Comparison of ENCODE assay signal across 10 mouse cellular contexts in the genomic region with DNA sequence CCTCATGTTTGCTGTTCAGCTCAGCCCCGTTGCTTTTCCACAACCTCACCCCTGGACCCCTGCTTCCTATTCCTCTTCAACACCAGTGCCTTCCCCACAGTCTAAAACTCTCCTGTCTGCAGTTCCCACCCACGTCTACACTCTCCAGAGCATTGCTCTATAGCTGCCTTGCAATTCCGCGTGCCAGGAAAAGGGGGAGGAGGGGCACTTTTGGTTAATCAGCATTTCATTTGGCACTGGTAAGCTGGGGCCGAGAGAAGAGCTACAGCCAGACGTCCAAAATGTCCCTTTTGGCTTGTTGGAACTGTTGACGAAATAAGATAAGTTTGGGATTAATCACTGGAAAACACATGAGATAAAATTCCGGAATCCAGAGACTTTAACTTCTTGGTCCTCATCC.
DNase-seq lines count a peak whose midpoint lies in the region; ATAC-seq lines count a peak whose summit lies in the region.
"Had no signal": no experiment of that assay in that cellular context is flagged by ENCODE, and none has a peak within 500 bp of the region (broad histone marks: within the 10 kb centered on the region; RNA-seq: fewer than 3 reads in every experiment).

No protein-coding gene starts in this region.

- H3K4me2 ChIP-seq in heart, embryonic 15.5 days: no peak overlapping the region
- H3K4me2 ChIP-seq in midbrain, embryonic 16.5 days (ENCODE audit: low read length): no peak overlapping the region
- H3K4me2 ChIP-seq: liver, embryonic 13.5 days had no signal

- no peaks in the 10 kb centered on the region for H3K27me3 ChIP-seq in heart, embryonic 15.5 days
- no peaks in the 10 kb centered on the region for H3K27me3 ChIP-seq in midbrain, embryonic 16.5 days (ENCODE audit: control insufficient read depth, insufficient read depth, low read depth, low read length)
- H3K27me3 ChIP-seq: liver, embryonic 13.5 days had no signal

- no peak overlapping the region for H3K9ac ChIP-seq in heart, embryonic 15.5 days
- no peak overlapping the region for H3K9ac ChIP-seq in midbrain, embryonic 16.5 days (ENCODE audit: low read depth, low read length)
- H3K9ac ChIP-seq: liver, embryonic 13.5 days had no signal

- 21% methylated on average over 8 of the region's 8 CpGs for WGBS in heart, embryonic 15.5 days
- WGBS in midbrain, embryonic 16.5 days: 68% methylated on average over 8 of the region's 8 CpGs

- no peak overlapping the region for H3K4me3 ChIP-seq in heart, embryonic 15.5 days
- no peak overlapping the region for H3K4me3 ChIP-seq in midbrain, embryonic 16.5 days (ENCODE audit: low read depth, low read length)
- H3K4me3 ChIP-seq: liver, embryonic 13.5 days had no signal

- H3K9me3 ChIP-seq in heart, embryonic 15.5 days (replicated peaks): no peaks in the 10 kb centered on the region
- H3K9me3 ChIP-seq in midbrain, embryonic 16.5 days (replicated peaks; ENCODE audit: control insufficient read depth, low read length, poor library complexity, severe bottlenecking): no peaks in the 10 kb centered on the region
- H3K9me3 ChIP-seq: liver, embryonic 13.5 days had no signal

- H3K4me1 ChIP-seq in heart, embryonic 15.5 days (replicated peaks): peaks cover 21% of the 10 kb centered on the region
- no peaks in the 10 kb centered on the region for H3K4me1 ChIP-seq in midbrain, embryonic 16.5 days (ENCODE audit: control insufficient read depth, insufficient read depth, low read length)
- H3K4me1 ChIP-seq: liver, embryonic 13.5 days had no signal

- peak; percentile 85 for ATAC-seq in heart, embryonic 15.5 days (replicated peaks; ENCODE audit: insufficient number of reproducible peaks, insufficient read depth, low FRiP score, low read depth)
- ATAC-seq in CD4-positive, CD25-positive, alpha-beta regulatory T cell, adult 4 months: no peak
- no peak for ATAC-seq in midbrain, embryonic 16.5 days

- H3K27ac ChIP-seq in heart, embryonic 15.5 days: peak overlapping the region; percentile 52
- H3K27ac ChIP-seq in midbrain, embryonic 16.5 days (ENCODE audit: low read length): no peak overlapping the region
- H3K27ac ChIP-seq: liver, embryonic 13.5 days had no signal

- DNase-seq in gastrocnemius, adult 18-20 months (ENCODE audit: low spot score): peak; percentile 24
- DNase-seq in gastrocnemius, postnatal 10 days: no peak
- DNase-seq in brain, adult 2 months (ENCODE audit: low read depth, low spot score): peak; percentile 61
- DNase-seq in kidney, postnatal 4 days: peak; percentile 63 to 66
- DNase-seq in yolk sac, embryonic 10.5 days (ENCODE audit: low spot score): no peak
- DNase-seq: liver, embryonic 13.5 days; retina, postnatal 1 day had no signal

- H3K36me3 ChIP-seq in heart, embryonic 15.5 days: no peaks in the 10 kb centered on the region
- no peaks in the 10 kb centered on the region for H3K36me3 ChIP-seq in midbrain, embryonic 16.5 days (ENCODE audit: control insufficient read depth, insufficient read depth, low read length)
- H3K36me3 ChIP-seq: liver, embryonic 13.5 days had no signal

Comparison
In these comparisons a context has a peak if more than half of its experiments do, and no peak if none do; other contexts are left out.
1. DNase-seq: peak in gastrocnemius, adult 18-20 months (single experiment), brain, adult 2 months (single experiment) and kidney, postnatal 4 days (2 of 2); none in gastrocnemius, postnatal 10 days (single experiment) and yolk sac, embryonic 10.5 days (single experiment).